Mouse (Mus musculus): ENCODE results near the gene Znhit2.

- TF ChIP-seq CTCF (IDR thresholded peaks at IDR 0.05; ENCODE audit: control insufficient read depth, insufficient read depth, insufficient replicate concordance, low read depth, low read length) (no peak), POLR2A (IDR thresholded peaks at IDR 0.05; ENCODE audit: control insufficient read depth, low read depth, low read length) (no peak)
Measured at GRCm38 (mm10) chr19:6104476-6104875, 43.5 kb downstream of the Znhit2 start.

Data from testis, adult 2 months (tissue).